Mouse (Mus musculus) CH12.LX (cell line): Measurements from ENCODE around the gene Cela1. TPM values are rescaled to one million over a fixed set of nuclear protein-coding genes. Genes with fewer than 3 reads are reported as not detected.

Experiments
- DNase-seq: peaks from one replicate; pipeline ENCODE4 v3.0.0-alpha.2; 2013; ENCODE audit errors: extremely low read depth
- H3K27ac ChIP-seq: 2 replicates; pipeline ENCODE4 v1.5.1; 2012; ENCODE audit warnings: low read depth, mild to moderate bottlenecking, control low read depth, moderate library complexity; ENCODE audit not compliant: insufficient read depth
- H3K27me3 ChIP-seq: replicated peaks from 2 replicates; pipeline ENCODE3; 2012; ENCODE audit warnings: inconsistent platforms
- H3K36me3 ChIP-seq, 2 experiments: replicated peaks in 1 of 2; 2 replicates each; pipeline versions ENCODE3 to v1.6.1; 2012; ENCODE audit warnings: inconsistent platforms in 1 of 2, low read length in 1 of 2, mild to moderate bottlenecking in 1 of 2, mixed read lengths in 1 of 2, moderate library complexity in 1 of 2; ENCODE audit not compliant: control insufficient read depth in 1 of 2, insufficient read depth in 1 of 2
- H3K4me1 ChIP-seq, 2 experiments: 2 replicates each; pipeline ENCODE4 v1.6.1; 2012; ENCODE audit warnings: inconsistent platforms in 1 of 2, moderate library complexity in 1 of 2; ENCODE audit not compliant: insufficient read depth in 2 of 2, control insufficient read depth in 1 of 2
- H3K4me2 ChIP-seq: 2 replicates; pipeline ENCODE4 v1.6.1; 2012; ENCODE audit warnings: low read depth, mild to moderate bottlenecking, control low read depth; ENCODE audit not compliant: poor library complexity, insufficient read depth, severe bottlenecking
- H3K4me3 ChIP-seq, 3 experiments: fragments of 150-350 bp in 1 of 3; sonication (generic) in 1 of 3; replicated peaks in 1 of 3; 2 replicates each; pipeline versions ENCODE3 to v1.5.1; 2011 to 2012; ENCODE audit warnings: low read depth in 2 of 3, low read length in 2 of 3, mild to moderate bottlenecking in 2 of 3, moderate library complexity in 2 of 3, control low read depth in 1 of 3, improper control_type of control experiment in 1 of 3, inconsistent platforms in 1 of 3, mixed read lengths in 1 of 3; ENCODE audit not compliant: poor library complexity in 1 of 3
- H3K79me2 ChIP-seq: replicated peaks from 2 replicates; pipeline ENCODE4 v1.6.1; 2012; ENCODE audit warnings: mild to moderate bottlenecking, moderate library complexity; ENCODE audit not compliant: control insufficient read depth, poor library complexity, insufficient read depth, severe bottlenecking; ENCODE audit errors: extremely low read depth
- H3K9ac ChIP-seq: 2 replicates; pipeline ENCODE4 v1.6.1; 2012; ENCODE audit warnings: low read depth, mild to moderate bottlenecking, control low read depth, moderate library complexity; ENCODE audit not compliant: insufficient read depth
- H3K9me3 ChIP-seq: replicated peaks from 2 replicates; pipeline ENCODE3; 2012; ENCODE audit warnings: low read length, inconsistent platforms, mixed read lengths
- BHLHE40 ChIP-seq: IDR thresholded peaks from 2 replicates; pipeline ENCODE4 v1.6.1; 2011; ENCODE audit warnings: mild to moderate bottlenecking, low read depth, low read length, improper control_type of control experiment
- CHD2 ChIP-seq: IDR thresholded peaks from 2 replicates; pipeline ENCODE4 v1.6.1; 2011; ENCODE audit warnings: low read length, improper control_type of control experiment
- E2F4 ChIP-seq: IDR thresholded peaks from 2 replicates; pipeline ENCODE4 v1.6.1; 2011; ENCODE audit warnings: low read depth, low read length, improper control_type of control experiment; ENCODE audit not compliant: insufficient replicate concordance
- ETS1 ChIP-seq: conservative IDR thresholded peaks from 2 replicates; pipeline ENCODE4 v1.6.1; 2012; ENCODE audit warnings: low read depth, mild to moderate bottlenecking, inconsistent platforms, low read length, improper control_type of control experiment, moderate library complexity
- IRF4 ChIP-seq: IDR thresholded peaks from 2 replicates; pipeline ENCODE4 v1.6.1; 2014; ENCODE audit warnings: low read depth, mild to moderate bottlenecking, inconsistent platforms, low read length, improper control_type of control experiment
- JUN ChIP-seq: IDR thresholded peaks from 2 replicates; pipeline ENCODE4 v1.6.1; 2011; ENCODE audit warnings: low read depth, mild to moderate bottlenecking, low read length, improper control_type of control experiment, moderate library complexity; ENCODE audit not compliant: insufficient read depth
- JUND ChIP-seq: conservative IDR thresholded peaks from 2 replicates; pipeline ENCODE4 v1.6.1; 2011; ENCODE audit warnings: low read depth, low read length, improper control_type of control experiment
- KAT2A ChIP-seq: IDR thresholded peaks from 2 replicates; pipeline ENCODE4 v1.6.1; 2012; ENCODE audit warnings: low read length, improper control_type of control experiment, inconsistent platforms; ENCODE audit not compliant: insufficient replicate concordance
- MAFK ChIP-seq: IDR thresholded peaks from 2 replicates; pipeline ENCODE4 v1.6.1; 2011; ENCODE audit warnings: low read length, improper control_type of control experiment; ENCODE audit not compliant: insufficient replicate concordance
- MAX ChIP-seq: IDR thresholded peaks from 2 replicates; pipeline ENCODE4 v1.6.1; 2011; ENCODE audit warnings: low read length, improper control_type of control experiment
- MAZ ChIP-seq: IDR thresholded peaks from 2 replicates; pipeline ENCODE4 v1.6.1; 2012; ENCODE audit warnings: low read depth, mild to moderate bottlenecking, inconsistent platforms, low read length, improper control_type of control experiment, moderate library complexity
- MEF2A ChIP-seq: IDR thresholded peaks from 2 replicates; pipeline ENCODE4 v1.6.1; 2014; ENCODE audit warnings: low read depth, mild to moderate bottlenecking, inconsistent platforms, low read length, improper control_type of control experiment, borderline replicate concordance
- MXI1 ChIP-seq: IDR thresholded peaks from 2 replicates; pipeline ENCODE4 v1.6.1; 2011; ENCODE audit warnings: mild to moderate bottlenecking, low read depth, low read length, improper control_type of control experiment
- MYC ChIP-seq: IDR thresholded peaks from 2 replicates; pipeline ENCODE4 v1.6.1; 2011; ENCODE audit warnings: low read depth, mild to moderate bottlenecking, improper control_type of control experiment, low read length
- NELFE ChIP-seq: IDR thresholded peaks from 2 replicates; pipeline ENCODE4 v1.6.1; 2011; ENCODE audit warnings: low read depth, low read length, improper control_type of control experiment
- POLR2A ChIP-seq: IDR thresholded peaks from 2 replicates; pipeline ENCODE4 v1.6.1; 2011; ENCODE audit warnings: low read depth, mild to moderate bottlenecking, improper control_type of control experiment, low read length
- RCOR1 ChIP-seq: conservative IDR thresholded peaks from 2 replicates; pipeline ENCODE4 v1.6.1; 2012; ENCODE audit warnings: low read depth, mild to moderate bottlenecking, inconsistent platforms, low read length, improper control_type of control experiment
- SIN3A ChIP-seq: IDR thresholded peaks from 2 replicates; pipeline ENCODE4 v1.6.1; 2012; ENCODE audit warnings: low read length, improper control_type of control experiment, inconsistent platforms
- SMC3 ChIP-seq: IDR thresholded peaks from 2 replicates; pipeline ENCODE4 v1.6.1; 2011; ENCODE audit warnings: low read depth, low read length, improper control_type of control experiment
- TBP ChIP-seq: conservative IDR thresholded peaks from 2 replicates; pipeline ENCODE4 v1.6.1; 2011; ENCODE audit warnings: low read depth, low read length, improper control_type of control experiment
- UBTF ChIP-seq: IDR thresholded peaks from 2 replicates; pipeline ENCODE4 v1.6.1; 2012; ENCODE audit warnings: low read depth, mild to moderate bottlenecking, inconsistent platforms, low read length, improper control_type of control experiment, moderate library complexity
- USF1 ChIP-seq: IDR thresholded peaks from 2 replicates; pipeline ENCODE4 v1.6.1; 2014; ENCODE audit warnings: low read depth, mild to moderate bottlenecking, inconsistent platforms, low read length, improper control_type of control experiment
- USF2 ChIP-seq: conservative IDR thresholded peaks from 2 replicates; pipeline ENCODE4 v1.6.1; 2011; ENCODE audit warnings: low read depth, low read length, improper control_type of control experiment
- ZNF384 ChIP-seq: IDR thresholded peaks from 2 replicates; pipeline ENCODE4 v1.6.1; 2012; ENCODE audit warnings: low read depth, low read length, improper control_type of control experiment, inconsistent platforms
- dilution Hi-C: fragments of 300-500 bp; cut with MboI; formaldehyde crosslinking; loops from 2 replicates; pipeline ENCODE4 v1.14.3; 2020; ENCODE audit warnings: low sequenced_read_pairs; ENCODE audit not compliant: extremely low pct_unique_long_range_greater_than_20kb, extremely low pct_ligation_motif_present
- in situ Hi-C: fragments of 300-500 bp; cut with MboI; formaldehyde crosslinking; loops from 3 replicates; pipeline ENCODE4 v1.14.3; 2019; ENCODE audit warnings: low sequenced_read_pairs, low pct_ligation_motif_present, low pct_unique_long_range_greater_than_20kb, mixed read lengths
- polyA plus RNA-seq: library from polyadenylated mRNA; unstranded; fragments of >175 nt; gene quantifications from 2 replicates; pipeline ENCODE4 v1.2.1, GENCODE M21; 2012; ENCODE audit warnings: low read depth; ENCODE audit not compliant: insufficient read length
- total RNA-seq, 2 experiments: library from RNA; depleted of rRNA; stranded (reverse); fragments of 300-350 nt in 1 of 2; fragments of >200 nt in 1 of 2; gene quantifications; 2 replicates each; pipeline ENCODE4 v1.2.3; 2012 to 2014

Cela1 gene
- total and polyA plus RNA-seq, 3 experiments, result 1.3 to 4.8 (median 3.3) TPM

GRCm38 (mm10) chr15:100655201-100655600 is 32.5 kb downstream of the Cela1 start:
- Histone ChIP-seq H3K9me3 (no peaks in the 10 kb centered on the region), H3K27ac (no peak overlapping the region), H3K9ac (no peak overlapping the region), H3K36me3 (peaks cover 84 to 88% of the 10 kb centered on the region in 2 experiments), H3K27me3 (no peaks in the 10 kb centered on the region), H3K4me2 (no peak overlapping the region), H3K79me2 (no peaks in the 10 kb centered on the region), H3K4me3 (no peak overlapping the region), H3K4me1 (peaks cover 0 to 2% of the 10 kb centered on the region in 2 experiments; a peak in 2 of 4 replicates)
- in situ Hi-C loops (no loop called here), dilution Hi-C loops (no loop called here)
- no peak for TF ChIP-seq MYC
- TF ChIP-seq ETS1, result no peak
- no peak for TF ChIP-seq BHLHE40
- no peak for TF ChIP-seq JUN
- TF ChIP-seq TBP, result no peak
- TF ChIP-seq SIN3A, result no peak
- no peak for TF ChIP-seq USF1
- TF ChIP-seq MAX, result no peak
- no peak for TF ChIP-seq IRF4
- TF ChIP-seq POLR2A, result no peak
- no peak for TF ChIP-seq KAT2A
- TF ChIP-seq RCOR1, result no peak
- no peak for TF ChIP-seq MXI1
- no peak for TF ChIP-seq SMC3
- no peak for TF ChIP-seq E2F4
- TF ChIP-seq MAFK, result no peak
- no peak for TF ChIP-seq USF2
- TF ChIP-seq UBTF, result no peak
- no peak for DNase-seq

DNA sequence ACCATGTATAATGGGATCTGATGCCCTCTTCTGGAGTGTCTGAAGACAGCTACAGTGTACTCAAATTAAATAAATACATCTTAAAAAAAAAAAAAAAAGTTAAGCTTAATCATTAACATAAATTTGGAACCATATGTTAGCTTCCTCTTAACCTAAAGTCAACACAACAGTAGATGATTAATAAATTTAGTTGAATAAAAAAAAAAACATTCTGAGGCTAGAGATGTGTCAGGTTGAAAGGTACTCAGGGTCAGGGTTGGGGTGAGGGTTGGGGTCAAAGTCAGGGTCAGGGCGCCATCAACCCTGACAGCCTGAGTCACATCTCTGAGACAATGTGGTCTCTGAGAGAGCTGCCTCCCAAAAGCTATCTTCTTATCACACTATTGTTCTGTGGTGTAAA is 33.5 kb downstream of the Cela1 start:
- no peak overlapping the region for H3K27ac ChIP-seq
- peaks cover 86 to 88% of the 10 kb centered on the region in 2 experiments for H3K36me3 ChIP-seq
- no peak overlapping the region for H3K4me2 ChIP-seq
- in situ Hi-C loops, result no loop called here
- H3K9me3 ChIP-seq, result no peaks in the 10 kb centered on the region
- no peaks in the 10 kb centered on the region for H3K4me1 ChIP-seq
- no peaks in the 10 kb centered on the region for H3K27me3 ChIP-seq
- H3K9ac ChIP-seq, result no peak overlapping the region
- no peak overlapping the region for H3K4me3 ChIP-seq
- no peaks in the 10 kb centered on the region for H3K79me2 ChIP-seq
- TF ChIP-seq CHD2 (no peak), TBP (no peak), MAX (no peak), MAFK (no peak), BHLHE40 (no peak), POLR2A (no peak), RCOR1 (no peak), NELFE (no peak), MAZ (no peak), MEF2A (no peak), USF2 (no peak), ETS1 (no peak), JUND (no peak), MXI1 (no peak), ZNF384 (no peak)
- DNase-seq, result no peak
- dilution Hi-C loops, result no loop called here
